Mouse (Mus musculus) limb, embryonic 14.5 days (tissue): ENCODE data around the gene Gnb4. TPM values are rescaled to one million over a fixed set of nuclear protein-coding genes. Genes with fewer than 3 reads are reported as not detected.

ENCODE experiments used
- ATAC-seq: fragments of 200-750 bp; cut with Nextera tagmentation; 2 replicates; pipeline ENCODE4 v1.8.0; 2017; ENCODE audit warnings: low read depth, moderate number of reproducible peaks, moderate TSS enrichment; ENCODE audit not compliant: low FRiP score
- DNase-seq: peaks from one replicate; pipeline ENCODE4 v3.0.0-alpha.2; 2015; ENCODE audit warnings: low spot score
- H3K27ac ChIP-seq: fragments of 300-500 bp; sonication (generic); replicated peaks from 2 replicates; pipeline ENCODE4 v1.5.1; 2014; ENCODE audit warnings: low read depth, mild to moderate bottlenecking, low read length, moderate library complexity, mixed read lengths
- H3K27me3 ChIP-seq: fragments of 300-500 bp; sonication (generic); 2 replicates; pipeline ENCODE4 v1.6.1; 2014; ENCODE audit warnings: low read length, mixed read lengths; ENCODE audit not compliant: control insufficient read depth, insufficient read depth
- H3K36me3 ChIP-seq: fragments of 300-500 bp; sonication (generic); 2 replicates; pipeline ENCODE4 v1.6.1; 2014; ENCODE audit warnings: mild to moderate bottlenecking, low read length, moderate library complexity, mixed read lengths; ENCODE audit not compliant: control insufficient read depth, insufficient read depth
- H3K4me1 ChIP-seq: fragments of 300-500 bp; sonication (generic); 2 replicates; pipeline ENCODE4 v1.6.1; 2014; ENCODE audit warnings: antibody characterized with exemption, low read length, mixed read lengths; ENCODE audit not compliant: control insufficient read depth, insufficient read depth
- H3K4me2 ChIP-seq: fragments of 300-500 bp; sonication (generic); replicated peaks from 2 replicates; pipeline ENCODE4 v1.6.1; 2014; ENCODE audit warnings: low read depth, mild to moderate bottlenecking, low read length, moderate library complexity; ENCODE audit not compliant: severe bottlenecking
- H3K4me3 ChIP-seq: fragments of 300-500 bp; sonication (generic); replicated peaks from 2 replicates; pipeline ENCODE4 v1.5.1; 2014; ENCODE audit warnings: low read length
- H3K9ac ChIP-seq: fragments of 300-500 bp; sonication (generic); 2 replicates; pipeline ENCODE4 v1.6.1; 2014; ENCODE audit warnings: mild to moderate bottlenecking, low read depth, low read length, moderate library complexity; ENCODE audit not compliant: severe bottlenecking
- H3K9me3 ChIP-seq: fragments of 300-500 bp; sonication (generic); 2 replicates; pipeline ENCODE4 v1.6.1; 2016; ENCODE audit warnings: low read length; ENCODE audit not compliant: control insufficient read depth
- POLR2A ChIP-seq: fragments of 200-500 bp; IDR thresholded peaks from 2 replicates; pipeline ENCODE4 v1.8.0; 2012; ENCODE audit warnings: inconsistent platforms, mild to moderate bottlenecking, moderate library complexity, borderline replicate concordance; ENCODE audit not compliant: insufficient read depth, insufficient read length; ENCODE audit errors: extremely low read depth
- WGBS: fragments of 180-500 bp; shearing (Covaris S2); extraction: QIAGEN DNeasy Blood & Tissue Kit; methylation state at CpG from one replicate; pipeline ENCODE4 v1.1.7; 2014; 5-methylcytosine and 5-hydroxymethylcytosine counted together
- polyA plus RNA-seq, 2 experiments: library from polyadenylated mRNA; depleted of rRNA in 1 of 2; stranded (reverse) in 1 of 2; unstranded in 1 of 2; fragments of >200 nt; fragmentation: Nextera tagmentation in 1 of 2; extraction: Ambion mirVana in 1 of 2; gene quantifications; 2 replicates each; pipeline versions ENCODE4 v1.2.1 to v1.2.3; 2012 to 2014

Gene Gnb4
- polyA plus RNA-seq, 2 experiments: 70.3 to 78.0 TPM

DNA sequence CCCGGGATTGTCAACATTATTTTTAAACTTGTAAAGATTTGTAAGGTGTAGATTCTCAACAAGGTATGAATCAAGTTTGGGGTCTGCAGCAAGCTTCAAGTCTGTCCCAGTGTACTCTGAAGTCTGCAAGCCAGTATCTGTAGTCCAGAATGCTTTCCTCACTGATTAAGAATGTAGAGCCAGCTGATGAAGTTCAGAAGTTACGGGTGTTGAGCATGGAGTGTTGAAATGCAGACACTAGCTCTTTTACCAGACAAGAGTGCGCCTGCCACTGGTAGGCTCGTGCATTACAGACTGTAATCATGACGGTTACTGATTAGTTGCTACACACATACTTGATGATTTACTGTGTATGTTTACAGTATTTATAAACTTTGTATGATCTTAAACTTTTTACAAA is 37.6 kb downstream of the Gnb4 start:
- H3K4me3 ChIP-seq: no peak overlapping the region
- H3K27me3 ChIP-seq: no peaks in the 10 kb centered on the region
- ATAC-seq (no peak), DNase-seq (no peak)
- no peak overlapping the region for H3K4me2 ChIP-seq
- no peak overlapping the region for H3K9ac ChIP-seq
- H3K4me1 ChIP-seq: no peaks in the 10 kb centered on the region
- H3K9me3 ChIP-seq: no peaks in the 10 kb centered on the region
- H3K27ac ChIP-seq: no peak overlapping the region
- no peak for TF ChIP-seq POLR2A
- WGBS: 88% methylated on average over 5 of the region's 5 CpGs
- peaks cover 69% of the 10 kb centered on the region for H3K36me3 ChIP-seq

DNA sequence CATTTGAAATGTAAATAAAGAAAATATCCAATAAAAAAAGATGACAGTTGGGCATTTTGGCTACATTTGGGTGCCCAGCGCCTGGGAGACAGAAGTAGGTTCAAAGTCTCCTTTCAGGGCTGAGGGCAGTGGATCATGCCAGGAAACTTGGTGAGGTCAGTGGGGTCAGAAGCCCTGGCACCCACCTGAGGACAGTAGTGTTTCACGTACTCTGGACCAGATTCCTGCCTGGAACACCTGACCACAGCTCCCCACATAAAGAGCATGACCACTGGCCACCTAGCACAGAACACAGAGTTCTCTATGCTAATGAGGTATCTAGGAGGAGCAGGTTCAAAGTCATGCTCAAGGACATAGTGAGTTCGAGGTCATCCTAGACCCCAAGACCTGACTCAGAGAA is 41.2 kb downstream of the Gnb4 start:
- H3K9me3 ChIP-seq: no peaks in the 10 kb centered on the region
- peaks cover 66% of the 10 kb centered on the region for H3K36me3 ChIP-seq
- DNase-seq (no peak), ATAC-seq (no peak)
- no peak overlapping the region for H3K4me3 ChIP-seq
- H3K27me3 ChIP-seq: no peaks in the 10 kb centered on the region
- H3K27ac ChIP-seq: no peak overlapping the region
- H3K9ac ChIP-seq: no peak overlapping the region
- WGBS: 98% methylated on average over 3 of the region's 3 CpGs
- no peaks in the 10 kb centered on the region for H3K4me1 ChIP-seq
- no peak overlapping the region for H3K4me2 ChIP-seq
- TF ChIP-seq POLR2A: no peak

DNA sequence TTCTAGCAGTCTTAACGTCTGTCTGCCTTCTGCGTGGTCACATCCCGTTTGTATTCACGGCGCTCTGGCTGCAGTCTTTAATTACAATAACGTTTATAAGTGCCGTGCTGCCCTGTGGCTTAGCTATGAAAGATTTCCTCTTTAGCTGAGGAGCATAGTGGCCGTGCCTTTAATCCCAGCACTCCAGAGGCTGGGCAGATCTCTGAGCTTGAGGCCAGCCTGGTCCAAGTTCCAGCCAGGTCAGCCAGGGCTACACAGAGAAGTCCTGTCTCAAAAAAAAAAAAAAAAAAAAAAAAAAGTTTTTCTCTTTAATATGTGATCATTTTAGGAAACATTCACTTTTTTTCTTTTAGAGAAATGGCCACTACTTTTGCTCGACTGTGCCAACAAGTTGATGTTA is 42.5 kb downstream of the Gnb4 start:
- Histone ChIP-seq H3K27me3 (no peaks in the 10 kb centered on the region), H3K36me3 (peaks cover 78% of the 10 kb centered on the region), H3K9ac (no peak overlapping the region), H3K9me3 (no peaks in the 10 kb centered on the region), H3K4me2 (no peak overlapping the region), H3K27ac (no peak overlapping the region), H3K4me3 (no peak overlapping the region), H3K4me1 (no peaks in the 10 kb centered on the region)
- no peak for ATAC-seq
- no peak for DNase-seq
- no peak for TF ChIP-seq POLR2A
- WGBS: 68% methylated on average over 9 of the region's 9 CpGs

DNA sequence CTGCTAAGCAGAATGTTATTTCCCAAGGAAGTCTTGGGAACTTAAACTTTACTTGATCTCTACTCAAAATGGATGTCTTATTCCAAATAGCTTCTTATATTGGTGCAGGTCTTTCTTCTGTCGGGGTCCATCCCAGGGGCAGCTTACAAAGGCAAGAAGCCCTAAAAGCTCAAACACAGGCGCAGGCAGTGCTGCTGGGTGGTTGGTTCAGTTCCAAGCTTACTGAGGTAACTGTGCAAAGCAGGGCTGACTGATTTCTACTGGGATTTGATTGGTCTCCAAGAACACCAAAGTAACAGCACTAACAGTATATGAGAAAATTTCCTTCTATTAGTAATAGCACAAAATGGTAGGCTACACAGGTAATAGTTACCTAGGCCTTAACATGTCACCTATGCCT is 43.3 kb downstream of the Gnb4 start:
- WGBS: 79% methylated on average over 2 of the region's 2 CpGs
- TF ChIP-seq POLR2A: no peak

DNA sequence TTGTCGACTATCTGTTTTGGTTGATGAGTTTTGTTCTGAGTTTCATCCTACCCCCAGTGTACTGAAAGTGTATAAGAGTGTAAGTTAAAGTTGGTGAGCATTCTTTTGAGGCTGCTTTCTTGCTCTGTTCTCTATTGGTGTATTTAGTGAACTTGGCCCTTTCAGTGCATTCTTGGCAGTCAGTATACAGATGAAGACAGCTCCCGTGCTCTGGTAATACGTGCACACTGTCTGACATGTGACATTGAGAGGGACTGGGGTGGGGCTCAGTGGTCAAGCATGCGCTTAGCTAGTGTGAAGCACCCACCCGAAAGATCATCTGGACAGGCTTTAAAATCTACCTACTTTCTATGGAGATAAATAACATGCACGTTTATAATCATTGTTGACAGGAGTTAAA is 53.0 kb downstream of the Gnb4 start:
- DNase-seq: no peak
- H3K4me3 ChIP-seq: no peak overlapping the region

More for the DNA sequence above, 43.3 kb downstream of the Gnb4 start:
- Histone ChIP-seq H3K9me3 (no peaks in the 10 kb centered on the region), H3K4me3 (no peak overlapping the region), H3K27me3 (no peaks in the 10 kb centered on the region), H3K4me2 (no peak overlapping the region), H3K9ac (no peak overlapping the region), H3K36me3 (peaks cover 79% of the 10 kb centered on the region), H3K27ac (no peak overlapping the region), H3K4me1 (no peaks in the 10 kb centered on the region)
- ATAC-seq: no peak
- DNase-seq: no peak

DNA sequence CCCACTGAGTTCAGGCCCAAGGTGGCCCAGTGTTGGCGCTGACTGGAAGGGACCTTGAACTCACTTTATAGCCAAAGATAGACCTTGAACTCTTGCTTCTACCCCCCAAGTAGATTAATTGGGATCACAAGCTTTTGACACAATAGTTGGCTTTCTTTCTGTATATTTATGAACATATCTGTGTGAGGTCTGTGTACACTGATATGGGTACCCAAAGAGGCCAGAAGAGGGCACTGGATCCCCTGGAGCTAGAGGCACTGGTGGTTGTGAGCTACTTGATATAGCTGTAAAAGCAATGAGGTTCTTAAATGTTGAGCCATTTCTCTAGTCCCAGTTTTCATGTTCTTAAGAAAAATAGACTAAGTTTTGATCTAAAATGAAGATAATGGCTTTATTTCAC is 63.3 kb downstream of the Gnb4 start:
- Histone ChIP-seq H3K4me3 (no peak overlapping the region), H3K9ac (no peak overlapping the region), H3K4me2 (no peak overlapping the region), H3K36me3 (peaks cover 36% of the 10 kb centered on the region), H3K4me1 (no peaks in the 10 kb centered on the region), H3K27ac (no peak overlapping the region), H3K9me3 (no peaks in the 10 kb centered on the region), H3K27me3 (no peaks in the 10 kb centered on the region)
- TF ChIP-seq POLR2A: no peak
- DNase-seq (no peak), ATAC-seq (no peak)
- 85% methylated on average over 1 of the region's 1 CpGs for WGBS

More for the DNA sequence above, 53.0 kb downstream of the Gnb4 start:
- no peak overlapping the region for H3K27ac ChIP-seq
- H3K4me1 ChIP-seq: no peaks in the 10 kb centered on the region
- no peaks in the 10 kb centered on the region for H3K9me3 ChIP-seq
- no peaks in the 10 kb centered on the region for H3K27me3 ChIP-seq
- no peak for TF ChIP-seq POLR2A
- H3K9ac ChIP-seq: no peak overlapping the region
- 93% methylated on average over 6 of the region's 6 CpGs for WGBS
- H3K36me3 ChIP-seq: peaks cover 63% of the 10 kb centered on the region
- ATAC-seq: no peak
- no peak overlapping the region for H3K4me2 ChIP-seq
